Mouse (Mus musculus): ENCODE data around the gene Fgfr2.

GRCm38 (mm10) chr7:132699165-132699564 lies 424.0 kb downstream of the Fgfr2 start:
- TF ChIP-seq ZNF384 (IDR thresholded peaks at IDR 0.05; ENCODE audit: low read depth, low read length): no peak
- no peak for TF ChIP-seq HCFC1 (IDR thresholded peaks at IDR 0.05; ENCODE audit: borderline replicate concordance, insufficient read depth, low read length)
- no peak for TF ChIP-seq MAFK (IDR thresholded peaks at IDR 0.05; ENCODE audit: insufficient read depth, low read depth, low read length)
- TF ChIP-seq CHD2 (IDR thresholded peaks at IDR 0.05; ENCODE audit: low read depth, low read length): no peak
- TF ChIP-seq ZC3H11A (IDR thresholded peaks at IDR 0.05; ENCODE audit: borderline replicate concordance, low read depth, low read length): no peak
